ENCODE assay signal across 20 mouse cellular contexts in genomic region chr9:56208817-56209216, GRCm38 (mm10). TPM values are rescaled to one million over a fixed set of nuclear protein-coding genes. Genes with fewer than 3 reads are reported as not detected.
DNase-seq lines count a peak whose midpoint lies in the region; ATAC-seq and TF ChIP-seq lines count a peak whose summit lies in the region.
"Had no signal": no experiment of that assay in that cellular context is flagged by ENCODE, and none has a peak within 500 bp of the region (broad histone marks: within the 10 kb centered on the region; RNA-seq: fewer than 3 reads in every experiment).

No protein-coding gene starts in this region.

- WGBS in thymus, adult 2 months = 46% methylated on average over 8 of the region's 8 CpGs
- 89% methylated on average over 8 of the region's 8 CpGs for WGBS in intestine, embryonic 16.5 days

- H3K36me3 ChIP-seq in thymus, adult 2 months (ENCODE audit: control insufficient read depth, insufficient read depth, low read length) = no peaks in the 10 kb centered on the region
- no peaks in the 10 kb centered on the region for H3K36me3 ChIP-seq in intestine, embryonic 16.5 days (ENCODE audit: control insufficient read depth, insufficient read depth, low read length)

- no peak for TF ChIP-seq POLR2A in thymus, adult 2 months (IDR thresholded peaks at IDR 0.05; ENCODE audit: control insufficient read depth, extremely low read depth, insufficient read depth, low read length, poor library complexity)

- H3K27ac ChIP-seq in thymus, adult 2 months (ENCODE audit: control insufficient read depth, insufficient read depth, low read length) = no peak overlapping the region
- no peak overlapping the region for H3K27ac ChIP-seq in intestine, embryonic 16.5 days (ENCODE audit: low read length)
- H3K27ac ChIP-seq: forebrain, embryonic 13.5 days; heart, embryonic 13.5 days; intestine, embryonic 15.5 days had no signal

- ATAC-seq in monocyte, adult 5-6 weeks (replicated peaks; ENCODE audit: insufficient number of reproducible peaks, low FRiP score, low TSS enrichment, poor library complexity, severe bottlenecking) = peak; percentile 58; the same call in 1 of the 2 replicates
- no peak for ATAC-seq in intestine, embryonic 16.5 days
- ATAC-seq: forebrain, embryonic 13.5 days; forebrain, postnatal 0 days; hindbrain, embryonic 16.5 days; intestine, embryonic 15.5 days had no signal

- no peak overlapping the region for H3K4me3 ChIP-seq in thymus, adult 2 months (ENCODE audit: control insufficient read depth, insufficient read depth, low read length)
- H3K4me3 ChIP-seq in intestine, embryonic 16.5 days (ENCODE audit: low read length) = no peak overlapping the region
- H3K4me3 ChIP-seq: forebrain, embryonic 13.5 days; heart, embryonic 13.5 days; intestine, embryonic 15.5 days had no signal

- H3K4me1 ChIP-seq in thymus, adult 2 months (replicated peaks; ENCODE audit: control insufficient read depth, insufficient read depth, low read length) = no peaks in the 10 kb centered on the region; the same call in 1 of the 2 replicates
- H3K4me1 ChIP-seq in intestine, embryonic 16.5 days (ENCODE audit: control insufficient read depth, insufficient read depth, low read length) = peaks cover 6% of the 10 kb centered on the region

- no peak overlapping the region for H3K4me2 ChIP-seq in intestine, embryonic 16.5 days (ENCODE audit: low read depth, low read length)
- H3K4me2 ChIP-seq: forebrain, embryonic 13.5 days; heart, embryonic 13.5 days; intestine, embryonic 15.5 days had no signal

- no peaks in the 10 kb centered on the region for H3K9me3 ChIP-seq in intestine, embryonic 16.5 days (ENCODE audit: control insufficient read depth, low read length)
- H3K9me3 ChIP-seq: forebrain, embryonic 13.5 days; G1E; heart, embryonic 13.5 days; intestine, embryonic 15.5 days had no signal

- no peak overlapping the region for H3K9ac ChIP-seq in intestine, embryonic 16.5 days (ENCODE audit: low read depth, low read length)
- H3K9ac ChIP-seq: forebrain, embryonic 13.5 days; forebrain, postnatal 0 days; heart, embryonic 13.5 days; intestine, embryonic 15.5 days had no signal

- no peak for TF ChIP-seq CTCF in thymus, adult 2 months (IDR thresholded peaks at IDR 0.05; ENCODE audit: borderline replicate concordance, control insufficient read depth, extremely low read depth, insufficient read depth, low read length, poor library complexity)

- H3K27me3 ChIP-seq in thymus, adult 2 months (ENCODE audit: control insufficient read depth, insufficient read depth, low read length) = no peaks in the 10 kb centered on the region
- no peaks in the 10 kb centered on the region for H3K27me3 ChIP-seq in intestine, embryonic 16.5 days (replicated peaks; ENCODE audit: control insufficient read depth, insufficient read depth, low read length)
- H3K27me3 ChIP-seq: forebrain, embryonic 13.5 days; heart, embryonic 13.5 days; intestine, embryonic 15.5 days had no signal

- DNase-seq in thymus, adult 2 months = peak; percentile 20
- no peak for DNase-seq in thymus, postnatal 14 days
- peak; percentile 45 for DNase-seq in T-cell, adult 2 months (ENCODE audit: low spot score)
- no peak for DNase-seq in spleen, adult 18-20 months
- DNase-seq in thymus, postnatal 25 days = no peak
- DNase-seq: adrenal gland, postnatal 10 days; B cell, adult 2 months; cerebellum, adult 18-20 months; cerebellum, adult 9-11 months; cerebellum, postnatal 36 days; forebrain, postnatal 0 days; gastrocnemius, postnatal 14 days; heart, postnatal 36 days had no signal

RNA-seq across cellular contexts. Expression of gene Tspan3, which starts 43.5 kb away (rescaled TPM):
- 120 and 146 TPM in 2 replicates for polyA plus RNA-seq in thymus, adult 2 months (2012; rRNA removed)
- total RNA-seq in monocyte, adult 5-6 weeks (2017) = 4.1 to 9.5 TPM (median 7.8 TPM) in 3 replicates
- polyA plus RNA-seq in intestine, embryonic 16.5 days (2015; fragmentation: Nextera tagmentation; extraction: Ambion mirVana) = 389 and 416 TPM in 2 replicates
- polyA plus RNA-seq: G1E had no signal

Comparison
In these comparisons a context has a peak if more than half of its experiments do, and no peak if none do; other contexts are left out.
1. DNase-seq: peak in thymus, adult 2 months (single experiment) and T-cell, adult 2 months (single experiment); none in thymus, postnatal 14 days (single experiment), spleen, adult 18-20 months (0 of 2) and thymus, postnatal 25 days (single experiment).